Mouse (Mus musculus): ENCODE measurements around the gene Klrc1. TPM values are rescaled to one million over a fixed set of nuclear protein-coding genes. Genes with fewer than 3 reads are reported as not detected.

Gene Klrc1
- 1 to 10 TPM; 1.5 to 2.3 TPM for total RNA-seq (2023)

DNA sequence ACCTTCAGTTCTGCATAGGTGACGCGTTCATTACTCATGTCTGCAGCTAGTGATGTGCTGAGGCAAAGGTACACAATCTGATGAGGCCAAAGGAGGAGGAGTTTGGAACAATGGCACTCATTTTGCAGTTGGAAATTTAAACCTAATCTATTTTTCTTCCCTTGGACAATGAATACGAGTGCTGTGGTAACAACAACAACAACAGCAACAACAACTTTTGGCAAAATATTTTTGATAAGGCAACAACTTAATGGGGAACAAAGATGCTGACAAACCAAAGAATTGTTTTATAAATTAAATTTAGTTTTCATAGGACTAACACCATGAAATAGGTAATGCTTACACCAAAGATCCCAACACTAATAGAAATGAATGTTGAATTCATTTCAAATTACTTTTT lies at the start of gene Klrc1:
TSS of gene Klrc1 (minus strand) at position 101 of the 400 bp plus-strand sequence.

GRCm38 (mm10) chr6:129717032-129717431 lies 38.3 kb upstream of the Klrc1 start, which contains the start of gene Klri1:
Gene Klri1, minus strand, starts transcription at chr6:129717132.

GRCm38 (mm10) chr6:129660589-129660988 lies 18.2 kb downstream of the Klrc1 start, which contains the start of gene Klrc2:
Gene Klrc2, minus strand, starts transcription at chr6:129660689.

DNA sequence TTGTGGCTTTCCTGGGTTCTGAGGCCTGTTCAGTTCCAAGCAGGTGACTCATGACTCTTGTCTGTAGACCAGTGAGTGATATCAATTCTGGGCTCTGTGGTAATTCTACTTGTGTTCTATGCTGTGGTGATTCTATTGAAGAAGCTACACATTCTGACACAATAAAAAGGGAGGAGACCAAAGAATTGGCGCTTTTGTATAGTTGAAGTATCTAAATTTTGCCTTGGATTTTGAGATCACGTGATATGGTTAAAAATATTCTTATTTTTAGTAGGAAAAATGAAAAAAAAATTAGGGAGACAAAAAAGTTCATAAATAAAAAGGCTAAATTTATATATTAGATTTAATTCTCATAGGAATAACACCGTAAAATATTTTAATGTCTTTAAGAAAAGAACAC lies 35.5 kb downstream of the Klrc1 start, which contains the start of gene Klrc3:
TSS of gene Klrc3 (minus strand) at position 101 of the 400 bp plus-strand sequence.

GRCm38 (mm10) chr6:129623735-129624134 lies 55.0 kb downstream of the Klrc1 start, which contains the start of gene Klrk1:
Gene Klrk1, minus strand, starts transcription at chr6:129623864.

Other genes starting within 250 kb of the Klrc1 start
- 1 to 10 TPM in 1 of 2 experiments, under 1 TPM in 1; 0.58 to 1.5 TPM for gene Clec1a, start 227.0 kb downstream of the Klrc1 start, total RNA-seq (2023)
- gene Olr1, start 171.8 kb downstream of the Klrc1 start, total RNA-seq (2023): 1 to 10 TPM; 1.7 to 3.1 TPM
- gene Tmem52b, start 166.4 kb downstream of the Klrc1 start, total RNA-seq (2023): 1 to 10 TPM in 1 of 2 experiments, not detected in 1; 1.4 TPM
- gene Gabarapl1, start 145.8 kb downstream of the Klrc1 start, total RNA-seq (2023): 10 to 100 TPM; 63.8 to 74.3 TPM
- not detected for gene Klre1, start 101.1 kb downstream of the Klrc1 start, total RNA-seq (2023)
- gene Klrd1, start 87.2 kb downstream of the Klrc1 start, total RNA-seq (2023): 10 to 100 TPM in 1 of 2 experiments, 1 to 10 TPM in 1; 9.9 to 12.7 TPM
- gene Klrk1, start 55.1 kb downstream of the Klrc1 start, total RNA-seq (2023): 10 to 100 TPM; 16.5 to 20.0 TPM
- gene Klrc3, start 35.6 kb downstream of the Klrc1 start, total RNA-seq (2023): not detected
- gene Klrc2, start 18.3 kb downstream of the Klrc1 start, total RNA-seq (2023): under 1 TPM in 1 of 2 experiments, not detected in 1; 0.30 TPM
- gene Klri1, start 38.2 kb upstream of the Klrc1 start, total RNA-seq (2023): 1 to 10 TPM; 1.6 to 2.6 TPM
- under 1 TPM; 0.68 to 0.76 TPM for gene Klri2, start 61.5 kb upstream of the Klrc1 start, total RNA-seq (2023)
- not detected for gene Gm156, start 105.3 kb upstream of the Klrc1 start, total RNA-seq (2023)
- gene Gm17631, start 183.7 kb upstream of the Klrc1 start, total RNA-seq (2023): not detected
- gene Klra17, start 197.7 kb upstream of the Klrc1 start, total RNA-seq (2023): 1 to 10 TPM; 3.4 to 3.6 TPM
- not detected for gene Klra5, start 238.7 kb upstream of the Klrc1 start, total RNA-seq (2023)

Data from monocyte, adult 59 days (primary cell).